Mouse (Mus musculus) MN1 (cell line): Measurements from ENCODE around the gene Btd.

Source experiments
- DNase-seq: peaks from one replicate; pipeline ENCODE4 v3.0.0-alpha.2; 2016; ENCODE audit warnings: low spot score

Gene Btd

DNA sequence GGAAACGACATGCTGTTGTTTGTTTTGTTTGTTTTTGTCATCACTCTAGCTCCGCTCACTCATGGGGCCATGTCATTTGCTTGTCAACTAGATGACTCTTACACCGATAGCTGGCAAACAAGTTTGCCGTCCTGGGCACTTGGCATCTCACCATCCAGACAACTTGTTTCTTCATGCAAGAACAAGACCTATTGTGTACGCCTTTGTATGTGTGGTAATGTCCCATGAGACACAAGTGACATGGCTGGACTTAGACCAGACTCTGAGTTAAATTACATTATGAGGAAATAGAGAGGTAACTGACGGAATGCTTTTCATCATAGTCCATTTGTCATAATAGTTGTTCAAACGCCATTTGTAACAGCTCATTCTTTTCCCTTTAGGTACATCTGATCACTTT lies 5.1 kb downstream of the Btd start:
- peak; percentile 24 for DNase-seq

DNA sequence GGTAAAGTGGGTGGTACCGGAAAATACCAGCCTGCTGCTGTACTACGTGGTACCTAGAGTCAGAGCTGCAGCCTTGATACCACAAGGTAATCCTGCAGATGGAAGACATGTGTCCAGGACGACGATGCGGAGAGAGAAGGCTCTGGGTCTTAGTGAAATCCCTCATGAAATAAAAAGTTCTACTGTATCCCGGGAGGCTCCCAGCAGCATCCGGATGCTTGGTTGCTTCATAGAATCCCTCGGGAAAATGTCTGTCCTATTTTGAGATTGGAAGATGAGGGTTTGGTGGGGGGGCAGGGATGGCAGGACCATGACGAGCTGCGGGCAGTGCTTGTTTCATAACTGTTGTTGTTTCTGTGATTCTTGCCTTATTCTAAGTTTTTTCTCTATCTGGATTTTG lies 7.2 kb downstream of the Btd start:
- DNase-seq, result no peak

- DNase-seq, result no peak
These were observed 9.5 kb downstream of the Btd start for GRCm38 (mm10) chr14:31650347-31650746.

GRCm38 (mm10) chr14:31651206-31651605 lies 10.4 kb downstream of the Btd start:
- DNase-seq, result no peak

DNA sequence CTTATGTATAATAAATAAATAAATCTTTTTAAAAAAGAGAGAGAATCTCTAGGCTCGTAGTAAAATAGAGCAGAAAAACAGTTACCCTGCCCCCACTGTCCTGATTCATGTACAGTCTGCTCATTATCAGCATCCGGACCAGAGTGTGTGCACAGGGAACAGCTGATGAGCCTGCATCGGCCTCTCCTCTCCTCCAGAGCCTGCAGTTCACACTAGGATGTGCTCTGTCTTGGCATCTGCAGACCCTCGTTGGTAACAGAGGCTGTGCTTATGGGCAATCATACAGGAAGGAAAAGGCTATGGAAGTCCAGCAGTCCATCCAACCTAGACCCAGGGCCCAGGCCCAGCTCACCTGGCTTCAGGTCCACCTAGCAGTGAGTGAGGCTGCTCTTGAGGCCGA lies 11.3 kb downstream of the Btd start:
- peak; percentile 26 for DNase-seq

DNA sequence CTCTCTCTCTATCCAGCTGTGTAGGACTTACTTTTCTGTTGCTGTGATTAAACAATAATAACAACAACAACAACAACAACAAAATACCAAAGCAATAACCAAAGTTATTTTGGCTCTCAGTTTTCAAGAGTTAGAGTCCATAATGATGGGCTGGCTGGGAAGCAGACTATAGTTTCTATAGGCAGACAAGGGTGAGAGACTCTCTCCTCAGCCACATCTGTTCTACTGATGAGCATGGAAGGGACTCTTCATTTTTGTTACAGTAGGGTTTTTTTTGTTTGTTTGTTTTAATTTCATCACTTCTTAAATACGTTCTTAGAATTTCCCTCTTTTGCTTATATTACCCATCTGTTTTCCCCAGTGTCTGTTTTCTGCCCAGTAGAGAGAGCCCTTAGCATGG lies 11.8 kb downstream of the Btd start:
- DNase-seq, result no peak

- DNase-seq, result no peak
These were observed 12.5 kb downstream of the Btd start for GRCm38 (mm10) chr14:31653101-31653875.

- no peak for DNase-seq
These were observed 14.0 kb downstream of the Btd start for GRCm38 (mm10) chr14:31654816-31655215.

DNA sequence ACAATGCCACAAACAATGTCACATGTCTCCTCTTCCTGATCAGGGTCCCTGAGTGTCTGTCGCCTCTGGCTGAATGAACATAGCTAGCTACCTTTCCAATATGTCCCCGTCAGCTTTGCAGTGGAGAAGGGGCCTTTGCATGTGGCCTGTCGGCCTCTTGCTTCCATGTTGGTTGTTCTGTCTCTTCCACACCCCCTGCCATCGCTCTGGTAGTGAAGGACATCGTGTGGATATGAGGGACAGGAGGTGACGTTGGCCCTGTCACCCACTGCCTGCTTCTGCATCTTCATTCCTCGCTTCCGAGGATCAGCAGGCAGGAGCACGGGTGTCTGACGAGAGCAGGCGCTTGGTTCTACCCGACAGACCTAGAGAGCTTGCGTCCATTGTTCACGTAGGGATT lies 14.6 kb downstream of the Btd start:
- no peak for DNase-seq

GRCm38 (mm10) chr14:31656386-31656785 lies 15.6 kb downstream of the Btd start:
- DNase-seq, result no peak

DNA sequence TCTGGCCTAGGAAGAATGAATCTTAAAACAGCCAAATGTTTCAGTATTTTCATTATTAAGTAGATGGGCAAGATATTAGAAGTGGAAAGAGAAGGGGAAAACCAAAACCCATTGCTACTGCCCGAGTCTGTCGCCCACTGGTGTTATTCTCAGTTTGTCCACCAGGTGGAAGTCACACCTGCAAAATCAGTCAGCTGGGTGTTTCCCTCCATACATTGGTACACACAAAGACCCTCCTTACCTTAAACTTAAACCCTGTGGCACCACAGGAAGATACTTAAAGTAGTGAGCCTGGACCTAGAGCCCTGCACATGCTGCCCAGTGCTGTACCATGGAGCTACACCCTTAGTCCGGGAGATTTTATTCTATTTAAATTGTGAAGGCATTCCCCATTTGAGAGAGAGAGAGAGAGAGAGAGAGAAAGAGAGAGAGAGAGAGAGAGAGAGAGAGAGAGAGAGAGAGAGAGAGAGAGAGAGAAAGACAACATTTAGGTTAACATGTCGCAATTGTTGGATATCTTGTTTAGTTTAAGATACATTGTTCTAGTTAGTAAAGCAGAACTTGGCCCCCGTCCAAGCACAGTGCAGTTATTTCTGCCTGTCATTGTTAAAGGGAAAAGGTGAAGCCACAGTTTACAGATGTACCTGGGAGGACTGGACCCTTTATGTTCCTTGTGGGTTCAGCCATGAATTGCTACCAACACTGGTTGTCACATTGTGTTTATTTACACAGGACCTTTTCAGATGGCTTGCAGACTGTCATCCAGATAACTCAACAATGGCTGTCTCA lies 16.2 kb downstream of the Btd start:
- peak; percentile 72 for DNase-seq

DNA sequence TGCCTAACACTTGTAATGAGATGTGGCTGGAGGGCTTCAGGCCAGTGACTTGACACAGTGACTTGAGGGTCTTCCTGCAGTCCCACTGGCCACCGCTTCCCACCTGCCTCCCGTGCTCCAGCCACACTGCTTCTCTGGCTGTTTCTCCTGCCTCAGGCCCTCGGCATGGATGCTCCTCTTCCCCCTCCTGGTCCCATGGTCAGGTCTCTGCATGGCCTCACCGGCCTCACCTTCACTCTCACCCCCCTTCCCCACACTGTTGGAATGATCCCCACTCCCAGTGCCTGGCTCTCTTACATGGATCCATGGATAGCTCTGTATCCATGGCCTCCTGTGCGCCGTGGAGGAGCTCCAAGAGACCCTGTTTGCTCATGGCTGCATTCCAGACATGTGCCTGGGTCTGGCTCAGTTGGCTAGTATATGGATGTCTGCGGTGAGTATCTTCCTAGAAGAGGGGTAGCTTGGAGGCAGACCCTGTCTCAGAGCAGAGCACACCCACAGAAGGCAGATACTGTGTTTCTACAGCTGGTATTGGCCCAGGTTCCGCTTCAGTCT lies 17.4 kb downstream of the Btd start:
- DNase-seq, result no peak

DNA sequence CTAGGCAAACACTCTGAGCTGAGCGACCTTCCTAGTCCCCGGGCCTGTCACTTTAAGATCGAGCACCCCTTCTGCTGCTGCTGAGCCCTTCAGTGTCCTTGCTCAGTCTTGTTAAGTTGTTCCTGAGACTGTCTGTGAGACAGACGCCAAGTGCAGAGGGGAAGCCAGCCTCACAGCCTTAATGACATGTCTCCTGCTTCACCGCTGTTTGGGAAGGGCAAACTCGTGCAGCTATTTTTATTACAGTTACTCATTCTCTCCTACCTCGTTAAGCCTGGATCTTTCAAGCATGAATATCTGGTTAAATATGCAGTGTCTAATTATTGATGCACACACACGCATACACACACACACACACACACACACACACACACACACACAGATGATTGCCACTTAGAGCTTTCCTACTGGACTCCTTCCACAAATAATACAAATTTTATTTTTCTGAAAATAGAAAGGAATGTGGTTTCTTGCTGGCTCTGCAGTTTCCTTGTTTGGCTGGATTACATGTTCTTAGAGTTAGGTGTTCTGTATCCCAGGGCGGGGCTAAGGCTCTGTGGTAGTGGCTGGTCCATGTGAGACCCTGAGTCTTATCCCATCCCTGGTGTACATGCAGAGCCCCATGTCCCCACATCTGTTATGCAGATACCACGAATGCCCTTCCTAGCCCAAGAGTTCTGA lies 18.8 kb downstream of the Btd start:
- no peak for DNase-seq

DNA sequence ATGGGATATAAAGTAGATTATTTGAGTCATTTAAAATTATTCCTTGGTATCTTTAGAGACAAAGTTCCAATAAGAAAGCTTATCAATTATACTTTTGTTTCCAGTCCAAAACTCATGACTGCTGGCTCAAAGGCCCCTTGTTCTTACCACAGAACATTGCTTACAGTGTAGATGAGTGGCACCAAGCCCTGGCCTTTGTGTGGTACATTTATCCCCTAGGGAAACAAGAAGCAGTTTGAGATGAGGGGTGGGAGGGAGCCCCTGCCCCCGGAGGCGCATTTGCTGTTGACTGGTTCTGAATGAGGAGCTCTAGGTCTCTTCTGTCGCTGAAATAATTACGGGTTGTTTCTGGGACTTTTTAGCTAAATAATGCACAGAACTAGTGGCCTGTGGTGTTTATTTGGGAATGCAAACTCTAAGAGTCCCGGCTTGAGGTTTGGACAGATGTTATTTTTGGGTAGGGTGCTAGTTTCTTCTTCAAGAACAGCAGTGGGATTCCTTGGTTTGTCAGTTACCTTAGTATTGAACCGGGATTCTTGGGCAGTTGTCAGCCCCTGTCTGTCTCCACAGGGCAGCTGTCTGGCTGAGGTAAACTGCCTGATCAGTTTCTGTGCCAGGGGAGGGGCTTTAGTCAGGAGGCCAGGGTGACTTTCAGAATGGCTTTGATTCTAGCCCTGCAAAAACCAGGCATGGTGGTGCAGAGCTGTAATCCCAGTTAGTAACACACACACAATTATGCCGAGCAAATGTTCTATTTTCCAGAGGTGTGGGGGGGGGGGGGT lies 19.7 kb downstream of the Btd start:
- peak; percentile 14 for DNase-seq

DNA sequence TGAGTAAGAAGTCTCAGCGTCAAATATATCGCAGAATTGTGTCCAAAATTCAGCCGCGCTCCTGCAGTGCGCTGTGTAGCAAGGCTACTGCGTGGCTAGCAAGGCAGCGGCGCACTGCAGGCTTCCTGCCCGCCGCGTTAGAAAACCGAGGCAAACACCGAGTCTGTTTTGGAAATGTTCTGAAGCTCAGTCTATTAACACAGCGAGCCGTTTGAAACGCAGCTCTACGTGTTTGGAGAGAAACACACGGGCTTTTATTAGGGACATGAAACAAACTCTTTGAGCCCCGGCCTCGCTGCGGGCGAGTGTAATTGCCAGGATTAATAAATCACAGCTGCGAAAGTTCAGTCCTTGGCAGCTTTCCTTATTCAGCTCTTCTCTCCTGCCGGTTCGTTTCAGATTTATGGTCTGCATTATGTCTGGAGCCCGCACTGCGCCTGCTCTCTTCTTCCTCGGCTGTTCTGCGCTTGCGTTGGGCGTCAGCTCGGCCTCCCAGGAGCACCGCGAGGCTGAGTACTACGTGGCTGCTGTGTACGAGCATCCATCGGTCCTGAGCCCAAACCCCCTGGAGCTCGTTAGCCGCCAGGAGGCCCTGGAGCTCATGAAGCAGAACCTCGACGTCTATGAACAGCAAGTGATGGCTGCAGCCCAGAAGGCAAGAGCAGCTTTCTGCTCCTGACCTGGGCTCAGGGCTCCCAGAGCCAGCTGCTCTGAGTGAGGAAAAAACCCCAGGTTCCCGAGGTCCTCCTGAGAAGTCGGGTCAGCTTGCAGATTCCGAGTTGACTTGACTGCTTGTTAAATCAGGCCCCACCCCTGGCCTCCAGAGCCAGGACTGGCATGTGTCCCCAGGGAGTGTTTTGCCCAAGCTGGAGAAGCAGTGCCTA lies 21.1 kb downstream of the Btd start:
- peak; percentile 92 for DNase-seq

DNA sequence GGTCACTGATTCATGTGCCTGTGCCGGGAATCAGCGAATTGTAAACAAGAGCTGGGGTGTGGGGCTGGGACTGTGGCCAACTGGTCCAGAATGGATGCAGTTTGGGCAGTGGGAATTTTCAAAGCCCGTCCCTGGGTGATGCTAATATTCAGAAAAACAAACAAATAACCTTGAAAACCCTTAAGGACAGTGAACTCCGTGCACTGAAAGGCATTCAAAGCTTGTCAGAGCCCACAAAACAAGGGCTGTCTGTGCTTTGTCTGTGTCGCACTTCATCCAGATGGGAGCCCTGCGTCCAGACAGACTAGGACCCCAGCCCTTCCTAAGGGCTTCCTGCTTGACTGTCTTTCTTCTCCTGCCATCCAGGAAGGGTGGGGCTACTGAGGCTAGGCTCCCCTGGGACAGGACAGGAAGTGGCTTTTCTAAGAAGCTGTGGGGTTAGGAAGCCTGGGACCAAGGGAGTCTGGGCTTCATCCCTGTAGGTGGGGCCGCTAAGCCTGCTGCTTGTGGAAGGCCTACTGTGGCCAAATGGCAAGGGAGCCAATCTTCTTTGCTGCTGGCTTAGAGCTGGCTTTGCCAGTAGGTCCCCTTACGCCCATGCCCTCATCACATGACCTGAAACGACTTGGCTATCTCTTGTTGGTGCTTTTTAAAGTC lies 21.9 kb downstream of the Btd start:
- DNase-seq, result peak; percentile 84

- peak; percentile 57 for DNase-seq
These were observed 22.7 kb downstream of the Btd start for GRCm38 (mm10) chr14:31663376-31664099.

- peak; percentile 50 for DNase-seq
These were observed 23.5 kb downstream of the Btd start for GRCm38 (mm10) chr14:31664100-31664902.
